28 mouse cellular contexts compared by ENCODE assay signal in genomic region chr1:131514197-131514596, GRCm38 (mm10). TPM values are rescaled to one million over a fixed set of nuclear protein-coding genes. Genes with fewer than 3 reads are reported as not detected.
DNase-seq lines count a peak whose midpoint lies in the region; ATAC-seq and TF ChIP-seq lines count a peak whose summit lies in the region.
"Had no signal": no experiment of that assay in that cellular context is flagged by ENCODE, and none has a peak within 500 bp of the region (broad histone marks: within the 10 kb centered on the region; RNA-seq: fewer than 3 reads in every experiment).

No protein-coding gene starts in this region.

- TF ChIP-seq EP300 in CH12.LX (IDR thresholded peaks at IDR 0.05; ENCODE audit: low read length), result no peak

- H3K4me1 ChIP-seq in kidney, embryonic 15.5 days, result peaks cover 7% of the 10 kb centered on the region
- peaks cover 13 to 35% of the 10 kb centered on the region in 2 experiments for H3K4me1 ChIP-seq in CH12.LX (ENCODE audit: control insufficient read depth in 1 of 2, insufficient read depth in 2 of 2)
- no peaks in the 10 kb centered on the region for H3K4me1 ChIP-seq in embryonic facial prominence, embryonic 11.5 days (ENCODE audit: control insufficient read depth, insufficient read depth, low read length)
- H3K4me1 ChIP-seq: hindbrain, embryonic 12.5 days had no signal

- DNase-seq in kidney, adult 8-10 months, result no peak
- DNase-seq in CH12.LX (ENCODE audit: extremely low read depth) (no peak), ES-CJ7 (ENCODE audit: low read depth, low spot score) (peak; percentile 67)
- peak; percentile 21 for DNase-seq in embryonic facial prominence, embryonic 11.5 days (ENCODE audit: low spot score)
- no peak for DNase-seq in retina, embryonic 14.5 days (ENCODE audit: low spot score)
- DNase-seq in layer of hippocampus, adult 8-10 months (ENCODE audit: low spot score in 2 of 2), result no peak
- DNase-seq: adrenal gland, postnatal 10 days; cerebellum, adult 18-20 months; cerebellum, postnatal 14 days; gastrocnemius, adult 2 months; heart, postnatal 14 days; kidney, postnatal 4 days; layer of hippocampus, adult 9-11 months; left cerebral cortex, postnatal 4 days; thymus, adult 18-20 months; thymus, postnatal 36 days had no signal

- in situ Hi-C loops in CH12.LX (cut with MboI; ENCODE audit: low pct_ligation_motif_present, low pct_unique_long_range_greater_than_20kb, low sequenced_read_pairs), result no loop called here

- no peaks in the 10 kb centered on the region for H3K9me3 ChIP-seq in kidney, embryonic 15.5 days (replicated peaks)
- no peaks in the 10 kb centered on the region for H3K9me3 ChIP-seq in CH12.LX (replicated peaks; ENCODE audit: low read length)
- H3K9me3 ChIP-seq in embryonic facial prominence, embryonic 11.5 days (replicated peaks; ENCODE audit: control insufficient read depth, low read length), result no peaks in the 10 kb centered on the region
- H3K9me3 ChIP-seq: embryonic facial prominence, embryonic 12.5 days; forebrain, embryonic 13.5 days; G1E; heart, embryonic 13.5 days; hindbrain, embryonic 12.5 days; limb, embryonic 15.5 days; liver, embryonic 15.5 days; neural tube, embryonic 15.5 days had no signal

- no peak overlapping the region for H3K9ac ChIP-seq in kidney, embryonic 15.5 days
- H3K9ac ChIP-seq in CH12.LX (ENCODE audit: insufficient read depth, low read depth), result no peak overlapping the region
- no peak overlapping the region for H3K9ac ChIP-seq in embryonic facial prominence, embryonic 11.5 days (replicated peaks; ENCODE audit: low read length)
- H3K9ac ChIP-seq: embryonic facial prominence, embryonic 12.5 days; forebrain, embryonic 13.5 days; heart, embryonic 13.5 days; hindbrain, embryonic 12.5 days; limb, embryonic 15.5 days; liver, embryonic 15.5 days; neural tube, embryonic 15.5 days had no signal

- TF ChIP-seq POLR2A in CH12.LX (IDR thresholded peaks at IDR 0.05; ENCODE audit: low read depth, low read length), result no peak

- no peak overlapping the region for H3K4me2 ChIP-seq in kidney, embryonic 15.5 days
- H3K4me2 ChIP-seq in CH12.LX (ENCODE audit: insufficient read depth, low read depth, poor library complexity, severe bottlenecking), result no peak overlapping the region
- no peak overlapping the region for H3K4me2 ChIP-seq in embryonic facial prominence, embryonic 11.5 days (ENCODE audit: low read depth, low read length)
- H3K4me2 ChIP-seq: embryonic facial prominence, embryonic 12.5 days; forebrain, embryonic 13.5 days; heart, embryonic 13.5 days; hindbrain, embryonic 12.5 days; limb, embryonic 15.5 days; liver, embryonic 15.5 days; midbrain, embryonic 11.5 days; neural tube, embryonic 15.5 days had no signal

- no peak for ATAC-seq in kidney, embryonic 15.5 days (replicated peaks; ENCODE audit: low FRiP score)
- ATAC-seq in embryonic facial prominence, embryonic 11.5 days (replicated peaks; ENCODE audit: insufficient number of reproducible peaks, low FRiP score, low TSS enrichment, low read depth), result no peak
- ATAC-seq: forebrain, embryonic 13.5 days; intestine, postnatal 0 days had no signal

- TF ChIP-seq RAD21 in CH12.LX (IDR thresholded peaks at IDR 0.05; ENCODE audit: low read depth, low read length), result no peak

- H3K4me3 ChIP-seq in kidney, embryonic 15.5 days (replicated peaks), result no peak overlapping the region
- H3K4me3 ChIP-seq in CH12.LX (replicated peaks in 1 of 3; ENCODE audit: low read depth in 2 of 3, low read length in 2 of 3, poor library complexity in 1 of 3), result no peak overlapping the region
- H3K4me3 ChIP-seq in embryonic facial prominence, embryonic 11.5 days (ENCODE audit: low read depth, low read length), result no peak overlapping the region
- H3K4me3 ChIP-seq: embryonic facial prominence, embryonic 12.5 days; forebrain, embryonic 13.5 days; gastrocnemius, adult 2 months; heart, embryonic 13.5 days; hindbrain, embryonic 12.5 days; limb, embryonic 15.5 days; liver, embryonic 15.5 days; neural tube, embryonic 15.5 days had no signal

- peaks cover 30% of the 10 kb centered on the region for H3K79me2 ChIP-seq in CH12.LX (replicated peaks; ENCODE audit: control insufficient read depth, extremely low read depth, insufficient read depth, poor library complexity, severe bottlenecking)

- dilution Hi-C loops in CH12.LX (cut with MboI; ENCODE audit: extremely low pct_ligation_motif_present, extremely low pct_unique_long_range_greater_than_20kb, low sequenced_read_pairs), result no loop called here

- H3K27me3 ChIP-seq in kidney, embryonic 15.5 days, result no peaks in the 10 kb centered on the region
- no peaks in the 10 kb centered on the region for H3K27me3 ChIP-seq in CH12.LX (replicated peaks)
- no peaks in the 10 kb centered on the region for H3K27me3 ChIP-seq in embryonic facial prominence, embryonic 11.5 days (ENCODE audit: control insufficient read depth, insufficient read depth, low read length)
- H3K27me3 ChIP-seq: embryonic facial prominence, embryonic 12.5 days; forebrain, embryonic 13.5 days; heart, embryonic 13.5 days; hindbrain, embryonic 12.5 days; limb, embryonic 15.5 days; liver, embryonic 15.5 days; neural tube, embryonic 15.5 days had no signal

- H3K36me3 ChIP-seq in kidney, embryonic 15.5 days, result no peaks in the 10 kb centered on the region
- peaks cover 0 to 13% of the 10 kb centered on the region in 2 experiments for H3K36me3 ChIP-seq in CH12.LX (replicated peaks in 1 of 2; ENCODE audit: control insufficient read depth in 1 of 2, insufficient read depth in 1 of 2, low read length in 1 of 2)
- H3K36me3 ChIP-seq in embryonic facial prominence, embryonic 11.5 days (replicated peaks; ENCODE audit: control insufficient read depth, insufficient read depth, low read depth, low read length), result no peaks in the 10 kb centered on the region
- H3K36me3 ChIP-seq: embryonic facial prominence, embryonic 12.5 days; heart, embryonic 13.5 days; hindbrain, embryonic 12.5 days; limb, embryonic 15.5 days; liver, embryonic 15.5 days; neural tube, embryonic 15.5 days had no signal

- TF ChIP-seq CTCF in CH12.LX (conservative IDR thresholded peaks at IDR 0.05 in 1 of 2, IDR thresholded peaks at IDR 0.05 in 1 of 2; ENCODE audit: low read depth in 2 of 2, low read length in 2 of 2), result no peak

- 28% methylated on average over 1 of the region's 1 CpGs for WGBS in kidney, embryonic 15.5 days
- WGBS in embryonic facial prominence, embryonic 11.5 days, result 81% methylated on average over 1 of the region's 1 CpGs

- H3K27ac ChIP-seq in kidney, embryonic 15.5 days, result 0 out of 2 replicates have a peak overlapping the region, but pooled peaks have one; percentile 37
- H3K27ac ChIP-seq in CH12.LX (ENCODE audit: insufficient read depth, low read depth), result no peak overlapping the region
- H3K27ac ChIP-seq in embryonic facial prominence, embryonic 11.5 days (replicated peaks; ENCODE audit: low read depth, low read length), result no peak overlapping the region
- H3K27ac ChIP-seq: embryonic facial prominence, embryonic 12.5 days; forebrain, embryonic 13.5 days; gastrocnemius, adult 2 months; hindbrain, embryonic 12.5 days; limb, embryonic 15.5 days; liver, embryonic 15.5 days; macrophage; neural tube, embryonic 15.5 days had no signal

TF ChIP-seq in CH12.LX, 34 proteins besides CTCF, POLR2A, EP300 and RAD21:
- TF ChIP-seq IRF4 (IDR thresholded peaks at IDR 0.05; ENCODE audit: low read depth, low read length) (peak; percentile 33; the same call in 1 of the 2 replicates), GABPA (IDR thresholded peaks at IDR 0.05; ENCODE audit: insufficient replicate concordance, low read depth, low read length) (no peak), ZKSCAN1 (IDR thresholded peaks at IDR 0.05; ENCODE audit: borderline replicate concordance, low read depth, low read length) (no peak), JUN (IDR thresholded peaks at IDR 0.05; ENCODE audit: insufficient read depth, low read depth, low read length) (no peak), ZNF384 (IDR thresholded peaks at IDR 0.05; ENCODE audit: low read depth, low read length) (peak; percentile 60), ETS1 (conservative IDR thresholded peaks at IDR 0.05; ENCODE audit: low read depth, low read length) (no peak), JUND (conservative IDR thresholded peaks at IDR 0.05; ENCODE audit: low read depth, low read length) (no peak), MYC (IDR thresholded peaks at IDR 0.05; ENCODE audit: low read depth, low read length) (no peak), USF2 (conservative IDR thresholded peaks at IDR 0.05; ENCODE audit: low read depth, low read length) (no peak), CHD1 (IDR thresholded peaks at IDR 0.05; ENCODE audit: low read depth, low read length) (peak; percentile 73; the same call in 1 of the 2 replicates), NELFE (IDR thresholded peaks at IDR 0.05; ENCODE audit: low read depth, low read length) (no peak), ZC3H11A (IDR thresholded peaks at IDR 0.05; ENCODE audit: low read depth, low read length) (no peak), SMC3 (IDR thresholded peaks at IDR 0.05; ENCODE audit: low read depth, low read length) (no peak), MAX (IDR thresholded peaks at IDR 0.05; ENCODE audit: low read length) (no peak), TBP (conservative IDR thresholded peaks at IDR 0.05; ENCODE audit: low read depth, low read length) (no peak), UBTF (IDR thresholded peaks at IDR 0.05; ENCODE audit: low read depth, low read length) (no peak), ZMIZ1 (IDR thresholded peaks at IDR 0.05; ENCODE audit: low read depth, low read length) (no peak), MEF2A (IDR thresholded peaks at IDR 0.05; ENCODE audit: borderline replicate concordance, low read depth, low read length) (no peak), RCOR1 (conservative IDR thresholded peaks at IDR 0.05; ENCODE audit: low read depth, low read length) (no peak), MAFK (IDR thresholded peaks at IDR 0.05; ENCODE audit: insufficient replicate concordance, low read length) (no peak)

RNA-seq across cellular contexts. Expression of gene Srgap2, which starts 13.0 kb away (rescaled TPM):
- polyA plus RNA-seq in kidney, embryonic 15.5 days (2015; fragmentation: Nextera tagmentation; extraction: Ambion mirVana), result 13.5 and 14.4 TPM in 2 replicates
- total RNA-seq in CH12.LX (2012; rRNA removed) (19.9 and 28.1 TPM in 2 replicates), CH12.LX (2014; rRNA removed) (8.9 and 9.7 TPM in 2 replicates)
- 21.6 and 26.8 TPM in 2 replicates for polyA plus RNA-seq in CH12.LX (2012; ENCODE audit: insufficient read length, low read depth)
- 14.0 and 14.6 TPM in 2 replicates for polyA plus RNA-seq in embryonic facial prominence, embryonic 11.5 days (2014; fragmentation: Nextera tagmentation; extraction: Ambion mirVana)
- total RNA-seq in layer of hippocampus, adult 8-10 months (2022), result 10 to 100 TPM; 79.8 to 92.2 (median 84.9) TPM

RNA-seq across cellular contexts. Expression of gene Fam72a, which starts 13.5 kb away (rescaled TPM):
- 2.7 and 3.1 TPM in 2 replicates for polyA plus RNA-seq in kidney, embryonic 15.5 days (2015; fragmentation: Nextera tagmentation; extraction: Ambion mirVana)
- total RNA-seq in CH12.LX (2012; rRNA removed) (10.5 and 12.7 TPM in 2 replicates), CH12.LX (2014; rRNA removed) (18.9 and 22.4 TPM in 2 replicates)
- polyA plus RNA-seq in CH12.LX (2012; ENCODE audit: insufficient read length, low read depth), result 19.1 and 21.7 TPM in 2 replicates
- polyA plus RNA-seq in embryonic facial prominence, embryonic 11.5 days (2014; fragmentation: Nextera tagmentation; extraction: Ambion mirVana), result 4.1 and 5.1 TPM in 2 replicates
- total RNA-seq in layer of hippocampus, adult 8-10 months (2022), result 1 to 10 TPM in 3 of 4 experiments, under 1 TPM in 1; 0.78 to 2.0 (median 1.4) TPM

Comparison
In these comparisons a context has a peak if more than half of its experiments do, and no peak if none do; other contexts are left out.
1. DNase-seq: peak in ES-CJ7 (single experiment) and embryonic facial prominence, embryonic 11.5 days (single experiment); none in kidney, adult 8-10 months (0 of 2), CH12.LX (single experiment), retina, embryonic 14.5 days (single experiment) and layer of hippocampus, adult 8-10 months (0 of 2).